Mouse (Mus musculus) spleen, embryonic (tissue): ENCODE data around the gene Ano9.

ENCODE experiments used
- CTCF ChIA-PET: fragments of 350-600 bp; sonication (Branson Sonifier 250); formaldehyde crosslinking; loops from one replicate; lab custom pipeline; 2022; lab: Charles Lee

The Ano9 gene

GRCm38 (mm10) chr7:141064175-141064574 is 53.4 kb downstream of the Ano9 start:
- CTCF ChIA-PET = interaction anchor here (0.6 kb wide), 1 partner anchor 239 kb away, joined by 6 read pairs; no protein-coding TSS in a partner anchor

- CTCF ChIA-PET = no interaction called here
These were observed 54.3 kb downstream of the Ano9 start for GRCm38 (mm10) chr7:141063353-141063752.

DNA sequence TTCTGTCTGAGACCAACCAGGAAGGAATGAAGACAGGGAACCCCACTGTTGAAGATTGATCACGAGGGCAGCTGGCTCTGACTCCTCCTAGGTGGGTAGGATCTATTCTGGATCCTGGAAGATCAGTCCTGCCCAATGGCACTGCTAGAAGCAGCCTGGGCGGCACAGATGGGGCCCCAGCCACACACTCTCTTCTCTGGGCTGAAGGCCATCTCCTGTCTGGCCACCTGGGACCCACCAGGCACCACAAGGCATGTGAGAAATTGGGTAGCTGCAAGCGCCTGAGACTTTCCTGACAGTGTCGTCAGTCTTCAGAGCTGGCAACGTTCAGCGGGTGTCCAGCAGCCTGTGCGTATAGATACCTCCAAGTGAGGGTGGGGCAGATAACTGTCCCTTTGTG is 55.1 kb downstream of the Ano9 start:
- CTCF ChIA-PET = no interaction called here

DNA sequence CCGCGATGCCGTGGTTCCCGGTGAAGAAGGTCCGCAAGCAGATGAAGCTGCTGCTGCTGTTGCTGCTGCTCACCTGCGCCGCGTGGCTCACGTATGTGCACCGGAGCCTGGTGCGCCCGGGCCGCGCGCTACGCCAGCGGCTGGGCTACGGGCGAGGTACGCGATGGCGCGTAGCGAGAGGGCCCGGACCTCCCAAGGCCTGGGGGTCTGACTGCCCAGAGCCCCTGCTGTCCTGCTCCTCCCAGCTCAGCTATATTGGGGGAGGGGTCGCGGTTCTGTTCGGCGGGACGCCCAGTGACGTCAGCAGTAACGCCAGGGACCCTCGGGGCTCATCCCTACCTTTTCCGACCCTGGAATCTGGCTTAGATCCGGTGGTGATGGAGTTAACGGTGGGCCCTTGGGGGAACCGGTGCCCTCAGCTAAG is 56.3 kb downstream of the Ano9 start:
- CTCF ChIA-PET = no interaction called here

DNA sequence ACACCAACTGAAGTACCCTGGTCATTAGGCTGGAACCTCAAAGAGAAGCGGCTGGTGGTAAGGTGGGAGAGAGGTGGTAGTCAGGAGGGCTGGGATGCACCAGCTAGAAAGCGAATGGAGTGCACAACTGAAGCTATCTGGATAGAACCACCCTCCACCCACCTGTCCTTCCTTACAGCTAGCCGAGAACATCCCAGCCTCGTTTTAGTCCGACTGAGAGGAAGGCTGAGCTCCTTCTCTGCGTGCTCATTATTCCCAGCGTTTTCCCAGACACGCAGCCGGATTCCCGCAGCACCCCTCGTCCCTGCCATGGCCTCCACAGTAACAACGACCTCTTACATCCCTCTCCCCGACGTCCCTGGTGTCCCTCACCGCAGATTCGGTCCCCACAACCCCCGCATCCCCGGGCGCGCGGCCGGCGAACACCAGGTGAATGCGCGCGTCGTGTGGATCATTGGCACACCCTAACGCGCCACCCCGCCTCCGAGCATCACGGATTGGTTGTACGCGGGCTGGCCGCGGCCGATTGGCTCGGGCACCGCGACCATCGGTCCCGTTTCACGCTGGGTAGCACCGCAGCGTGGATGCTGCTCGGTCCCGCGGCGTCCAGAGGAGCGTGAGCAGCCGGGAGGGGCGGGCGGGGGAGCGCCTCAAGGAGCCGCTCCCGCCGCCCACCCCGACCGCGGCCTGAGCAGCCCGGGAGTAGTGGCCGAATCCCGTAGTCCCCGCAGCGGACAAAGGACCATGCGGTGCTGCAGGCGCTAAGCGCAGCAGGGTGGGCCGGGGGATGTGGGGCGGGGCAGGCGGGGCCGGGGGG is 57.0 kb downstream of the Ano9 start, which contains the start of gene B4galnt4:
Gene B4galnt4 (plus strand): TSS at position 679 of the 817 bp plus-strand sequence.
- CTCF ChIA-PET = no interaction called here

DNA sequence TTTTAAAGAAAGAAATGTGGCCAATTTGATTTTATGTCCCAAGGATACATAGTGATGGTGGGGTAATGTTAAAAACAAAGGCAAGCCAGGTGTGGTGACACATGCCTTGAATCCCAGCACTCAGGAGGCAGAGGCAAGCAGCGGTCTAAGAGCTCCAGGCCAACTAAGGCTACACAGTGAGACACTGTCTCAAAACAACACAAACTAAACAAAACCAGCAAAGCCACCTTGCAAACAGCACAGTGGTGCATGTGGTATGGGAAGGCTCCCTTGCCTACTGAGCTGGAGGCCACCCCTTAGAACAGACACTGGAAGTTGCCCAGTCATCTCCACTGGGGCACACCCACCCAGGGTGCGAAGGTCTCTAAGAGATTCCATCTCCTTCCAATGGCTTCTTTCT is 57.7 kb downstream of the Ano9 start:
- CTCF ChIA-PET = interaction anchor here (0.7 kb wide), 1 partner anchor 26 kb away, joined by 3 read pairs; no protein-coding TSS in a partner anchor

DNA sequence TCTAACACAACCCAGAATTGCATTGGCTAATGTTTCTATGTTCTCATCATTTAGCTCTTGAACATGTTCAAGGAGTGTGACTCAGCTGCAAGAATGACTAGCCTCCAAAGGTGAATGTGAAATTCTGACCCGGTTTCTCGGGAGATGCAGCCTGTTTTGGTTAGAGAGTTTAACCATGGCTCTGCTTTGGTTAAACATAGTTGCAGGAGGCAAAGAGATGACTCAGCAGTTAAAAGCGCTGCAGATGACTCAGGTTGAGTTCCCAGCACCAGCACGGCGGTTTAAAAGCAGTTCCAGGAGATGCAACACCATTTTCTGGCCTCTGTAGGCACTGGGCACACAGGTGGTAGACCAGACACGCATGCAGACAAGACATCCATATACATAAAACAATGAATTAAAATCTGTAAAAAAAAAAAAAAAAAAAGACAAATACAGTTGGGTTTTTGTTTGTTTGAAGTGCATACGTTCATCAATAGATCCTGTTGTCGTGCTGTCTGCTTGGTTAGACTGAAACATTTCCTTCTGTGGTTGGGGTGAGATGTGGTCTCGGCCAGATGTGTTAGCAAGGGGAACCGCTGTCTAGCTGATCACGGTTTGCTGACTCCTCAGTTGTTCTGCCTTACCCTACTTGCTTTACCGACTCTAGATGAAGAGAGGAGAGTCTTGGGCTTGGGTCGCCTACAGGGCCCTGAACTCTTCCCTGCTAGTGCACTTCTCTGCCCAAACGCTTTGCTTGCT is 58.8 kb downstream of the Ano9 start:
- CTCF ChIA-PET = interaction anchor here (0.7 kb wide), 1 partner anchor 160 kb away, joined by 15 read pairs; no protein-coding TSS in a partner anchor

DNA sequence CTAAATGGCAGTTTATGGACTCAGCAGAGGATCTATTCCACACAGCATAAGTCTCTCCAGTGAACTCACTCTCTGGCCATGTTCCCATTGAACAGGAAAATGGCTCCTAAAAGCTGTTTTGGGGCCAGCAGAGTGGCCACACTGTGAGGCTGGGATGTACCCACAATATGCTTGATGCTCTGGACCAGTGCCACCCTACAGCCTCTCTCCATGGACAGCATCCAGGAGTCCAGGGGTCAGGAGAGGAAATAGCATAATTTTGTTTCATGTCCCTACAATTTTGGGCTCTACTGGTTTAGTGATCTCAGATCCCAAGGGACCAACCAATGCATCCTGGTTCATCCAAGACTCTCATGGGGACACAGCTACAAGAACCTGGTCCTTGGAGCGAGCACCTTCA is 60.1 kb downstream of the Ano9 start:
- CTCF ChIA-PET = no interaction called here

DNA sequence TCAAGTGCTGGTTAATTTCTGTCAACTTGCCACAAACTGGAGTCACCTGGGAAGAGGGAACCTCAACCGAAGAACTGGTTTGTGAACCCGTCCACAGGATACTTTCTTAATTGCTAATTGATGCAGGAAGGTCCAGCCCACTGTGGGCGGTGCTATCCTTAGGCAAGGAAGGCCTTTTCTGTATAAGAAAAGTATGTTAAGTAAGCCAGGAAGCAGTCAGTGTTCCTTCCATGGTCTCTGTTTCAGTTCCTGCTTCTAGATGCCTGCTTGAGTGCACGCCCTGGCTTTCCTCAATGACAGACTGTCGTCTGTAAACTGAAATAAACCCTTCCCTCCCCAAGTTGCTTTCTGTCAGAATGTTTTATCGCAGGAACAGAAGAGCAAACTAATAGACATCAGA is 60.6 kb downstream of the Ano9 start:
- CTCF ChIA-PET = no interaction called here

- CTCF ChIA-PET = no interaction called here
These were observed 61.8 kb downstream of the Ano9 start for GRCm38 (mm10) chr7:141055785-141056184.

DNA sequence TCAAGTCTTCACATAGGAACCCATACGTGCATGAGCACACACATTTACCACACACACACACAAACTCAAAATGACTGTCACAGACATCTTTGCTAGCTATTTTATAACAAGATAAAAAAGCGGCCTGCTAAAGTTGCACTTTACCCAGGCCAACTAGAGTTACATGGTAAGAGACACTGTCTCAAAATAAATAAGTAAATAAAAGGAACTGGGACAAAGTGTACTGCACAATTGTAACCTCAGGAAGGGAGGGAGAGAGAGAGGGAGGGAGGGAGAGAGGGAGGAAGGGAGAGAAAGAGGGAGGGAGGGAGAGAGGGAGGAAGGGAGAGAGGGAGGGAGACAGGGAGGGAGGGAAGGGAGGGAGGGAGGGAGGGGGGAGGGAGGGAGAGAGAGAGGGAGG is 65.2 kb downstream of the Ano9 start:
- CTCF ChIA-PET = interaction anchor here (0.9 to 1.8 kb wide), 2 partner anchors 143 to 149 kb away, joined by 3 to 5 read pairs; no protein-coding TSS in a partner anchor

DNA sequence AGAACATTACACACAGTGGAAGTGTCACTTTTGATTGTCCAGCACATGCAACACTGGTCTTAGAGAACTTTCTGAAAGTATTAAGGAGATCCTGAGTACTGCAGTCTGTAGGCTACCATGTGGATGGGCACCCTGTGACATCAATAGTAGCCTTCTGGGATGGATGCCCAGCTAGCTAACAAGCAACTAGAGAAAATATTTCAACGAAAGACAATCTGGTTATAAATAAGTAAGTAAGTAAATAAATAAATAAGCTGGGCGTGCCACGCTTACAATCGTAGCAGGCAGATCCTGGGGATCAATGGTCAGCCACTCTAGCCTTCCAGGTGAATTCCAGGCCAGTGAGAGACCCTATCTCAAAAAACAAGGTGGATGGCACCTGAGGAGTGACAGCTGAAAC is 65.6 kb downstream of the Ano9 start:
- CTCF ChIA-PET = interaction anchor here (0.7 to 1.8 kb wide), 3 partner anchors 18 to 149 kb away, joined by 3 to 5 read pairs (median 4); no protein-coding TSS in a partner anchor
